Mouse (Mus musculus) olfactory bulb, adult 2 months (tissue): ENCODE results near the gene Actl6a. TPM values are rescaled to one million over a fixed set of nuclear protein-coding genes. Genes with fewer than 3 reads are reported as not detected.
"Not testable (repeated sequence)": the region's sequence is repeated elsewhere in the genome, so short reads cannot be mapped to it uniquely, and the experiment has no call there.

Experiments used
- H3K27ac ChIP-seq: fragments of 200-500 bp; 2 replicates; pipeline ENCODE4 v1.5.1; 2012; ENCODE audit warnings: low read depth, low read length; ENCODE audit not compliant: insufficient read depth
- H3K4me1 ChIP-seq: fragments of 200-500 bp; 2 replicates; pipeline ENCODE4 v1.6.1; 2012; ENCODE audit warnings: low read length; ENCODE audit not compliant: control insufficient read depth, insufficient read depth
- H3K4me3 ChIP-seq: fragments of 200-500 bp; 2 replicates; pipeline ENCODE4 v1.5.1; 2012; ENCODE audit warnings: mild to moderate bottlenecking, low read depth, low read length, moderate library complexity; ENCODE audit not compliant: insufficient read depth
- CTCF ChIP-seq: fragments of 200-500 bp; IDR thresholded peaks from 2 replicates; pipeline ENCODE4 v1.5.1; 2012; ENCODE audit warnings: low read depth, mild to moderate bottlenecking, low read length, moderate library complexity; ENCODE audit not compliant: insufficient read depth
- POLR2A ChIP-seq: fragments of 200-500 bp; IDR thresholded peaks from 2 replicates; pipeline ENCODE4 v1.6.1; 2012; ENCODE audit warnings: mild to moderate bottlenecking, low read depth, low read length, moderate library complexity; ENCODE audit not compliant: insufficient read depth
- WGBS: fragments of 180-500 bp; shearing (Covaris S2); methylation state at CpG from one replicate; pipeline ENCODE4 v1.1.7; 2018; 5-methylcytosine and 5-hydroxymethylcytosine counted together
- polyA plus RNA-seq: library from polyadenylated mRNA; stranded (reverse); fragments of >200 nt; gene quantifications from 2 replicates; pipeline ENCODE4 v1.2.4, GENCODE M21; 2012; ENCODE audit warnings: low replicate concordance; ENCODE audit not compliant: missing spikeins, insufficient read depth, insufficient read length

Gene Actl6a
- polyA plus RNA-seq: not detected in 2 replicates

DNA sequence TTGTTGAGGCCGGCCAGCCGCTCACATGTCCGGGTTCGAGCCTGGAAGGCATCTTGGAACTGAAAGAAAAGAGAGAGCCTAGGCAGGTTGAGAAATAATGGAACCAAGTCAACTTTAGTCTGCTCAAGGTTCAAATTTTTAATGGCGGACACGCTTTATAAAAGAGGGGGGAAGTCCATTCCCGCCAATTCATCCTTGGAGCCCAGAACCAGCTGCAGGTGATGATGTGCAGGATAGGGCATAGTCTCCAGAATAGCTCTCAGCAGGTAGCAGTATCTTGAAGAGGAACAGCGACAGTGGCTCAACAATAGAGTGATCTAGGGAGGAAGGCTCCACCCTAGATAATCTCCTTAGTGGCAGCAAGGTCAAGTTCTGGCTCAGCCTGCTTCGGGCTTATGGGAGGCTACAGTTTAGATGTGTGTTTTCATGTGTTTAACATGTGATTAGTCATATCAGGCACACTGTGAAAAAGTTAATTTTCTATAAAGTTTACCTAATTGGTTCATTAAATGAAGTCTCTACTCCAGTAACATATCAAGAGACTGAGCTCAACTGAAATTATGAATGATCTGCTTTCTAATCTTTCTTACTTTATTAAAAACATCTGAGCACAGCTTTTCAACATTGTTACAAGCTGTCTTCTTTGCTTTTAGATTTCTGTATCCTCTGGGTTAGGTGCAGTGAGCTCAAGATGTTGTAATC lies at the start of gene Actl6a:
Actl6a (plus strand) TSS at position 652 of the 702 bp plus-strand sequence.
- H3K4me1 ChIP-seq, H3K27ac ChIP-seq, H3K4me3 ChIP-seq: not testable (repeated sequence)
- 83% methylated on average over 9 of the region's 9 CpGs for WGBS

DNA sequence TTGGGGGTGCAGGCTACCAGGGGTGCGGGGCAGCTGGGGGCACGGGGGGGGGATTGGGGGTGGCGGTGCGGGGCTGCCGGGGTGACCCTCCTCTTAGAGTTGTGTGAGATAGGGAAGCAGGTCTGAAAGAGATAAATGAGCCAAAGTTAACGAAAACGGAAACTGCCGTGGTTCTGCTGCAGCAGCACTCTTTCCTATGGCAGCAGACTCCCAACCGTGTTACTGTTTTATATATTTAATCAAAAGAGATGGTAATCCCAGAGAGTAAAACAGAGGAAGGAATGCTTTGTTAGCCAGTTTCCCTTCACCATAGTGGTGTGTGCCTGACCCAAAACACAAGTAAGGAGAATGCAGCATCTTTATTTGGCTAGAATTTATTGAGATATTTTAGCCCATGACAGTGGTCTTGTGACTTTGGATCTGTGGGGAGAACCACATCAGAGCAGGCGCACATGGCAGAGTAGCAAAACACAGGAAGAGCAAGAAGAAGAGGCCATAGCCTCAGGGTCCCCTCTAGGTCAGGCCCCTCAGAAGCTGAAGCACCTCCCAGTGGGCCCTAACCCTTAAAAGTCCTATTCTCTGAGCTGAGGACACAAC lies 49.6 kb upstream of the Actl6a start:
- 68% methylated on average over 10 of the region's 10 CpGs for WGBS
- TF ChIP-seq CTCF: no peak

GRCm38 (mm10) chr3:32658401-32658800 lies 47.7 kb upstream of the Actl6a start:
- Histone ChIP-seq H3K4me3 (no peak overlapping the region), H3K4me1 (peaks cover 11% of the 10 kb centered on the region), H3K27ac (peak overlapping the region; percentile 11; the same call in 1 of the 2 replicates)
- WGBS: 74% methylated on average over 7 of the region's 7 CpGs
- no peak for TF ChIP-seq CTCF
- TF ChIP-seq POLR2A: no peak

More for the DNA sequence above, 49.6 kb upstream of the Actl6a start:
- H3K4me1 ChIP-seq: peaks cover 11% of the 10 kb centered on the region
- no peak overlapping the region for H3K27ac ChIP-seq
- no peak overlapping the region for H3K4me3 ChIP-seq

DNA sequence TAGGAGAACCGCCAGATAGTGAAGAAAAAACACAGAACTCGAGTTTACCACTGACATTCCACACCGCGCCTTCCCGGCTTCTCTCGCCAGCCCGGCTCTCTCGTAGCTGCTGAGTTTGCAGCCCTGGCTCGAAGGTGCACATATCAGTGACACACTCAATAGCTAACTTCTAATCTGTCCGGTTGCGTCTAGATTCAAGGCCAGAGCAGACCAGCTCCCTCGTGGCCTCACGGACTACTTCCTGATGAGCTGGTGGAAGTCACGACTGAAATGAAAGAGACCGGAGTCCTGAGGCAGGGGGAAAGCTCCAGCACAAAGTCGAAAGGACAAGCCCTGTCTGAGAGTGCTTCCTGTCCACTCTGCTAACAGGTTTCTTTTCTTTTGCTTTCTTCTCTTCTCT lies 47.3 kb upstream of the Actl6a start:
- Histone ChIP-seq H3K4me1 (peaks cover 11% of the 10 kb centered on the region), H3K4me3 (no peak overlapping the region), H3K27ac (no peak overlapping the region)
- TF ChIP-seq POLR2A (no peak), CTCF (no peak)
- 85% methylated on average over 16 of the region's 16 CpGs for WGBS

GRCm38 (mm10) chr3:32659506-32659905 lies 46.6 kb upstream of the Actl6a start:
- TF ChIP-seq CTCF (no peak), POLR2A (no peak)
- 64% methylated on average over 2 of the region's 2 CpGs for WGBS
- Histone ChIP-seq H3K27ac (peak overlapping the region; percentile 86), H3K4me1 (peaks cover 11% of the 10 kb centered on the region), H3K4me3 (no peak overlapping the region)

DNA sequence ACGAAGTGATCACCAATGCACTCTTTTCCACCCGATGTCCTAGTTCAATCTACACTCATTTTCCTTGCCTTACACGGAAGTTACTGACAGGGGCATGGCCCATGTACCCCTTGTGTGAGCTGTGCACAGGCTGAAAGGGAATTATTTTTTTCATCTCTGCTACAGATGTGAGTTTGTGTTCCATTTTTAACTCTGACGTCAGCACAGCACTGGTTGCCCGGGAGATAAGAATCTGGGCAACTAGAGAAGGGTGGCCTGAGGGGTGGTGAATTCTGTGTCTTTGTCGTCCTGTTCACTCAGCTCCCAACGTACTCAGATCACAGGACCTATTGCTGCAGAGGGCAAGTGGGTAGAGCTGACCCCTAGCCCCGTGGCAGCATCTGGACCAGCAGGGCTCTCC lies 45.8 kb upstream of the Actl6a start:
- Histone ChIP-seq H3K4me1 (peaks cover 11% of the 10 kb centered on the region), H3K4me3 (no peak overlapping the region), H3K27ac (peak overlapping the region; percentile 86)
- no peak for TF ChIP-seq POLR2A
- TF ChIP-seq CTCF: no peak
- WGBS: 34% methylated on average over 8 of the region's 8 CpGs

- no peak overlapping the region for H3K4me3 ChIP-seq
- 56% methylated on average over 8 of the region's 8 CpGs for WGBS
- peak overlapping the region; percentile 86 for H3K27ac ChIP-seq
- H3K4me1 ChIP-seq: peaks cover 11% of the 10 kb centered on the region
- TF ChIP-seq POLR2A: no peak
These were observed 45.1 kb upstream of the Actl6a start for GRCm38 (mm10) chr3:32660831-32661555.

- Histone ChIP-seq H3K27ac (no peak overlapping the region), H3K4me1 (peaks cover 11% of the 10 kb centered on the region), H3K4me3 (no peak overlapping the region)
- no peak for TF ChIP-seq POLR2A
- no peak for TF ChIP-seq CTCF
- WGBS: 96% methylated on average over 3 of the region's 3 CpGs
These were observed 44.6 kb upstream of the Actl6a start for GRCm38 (mm10) chr3:32661556-32661930.

DNA sequence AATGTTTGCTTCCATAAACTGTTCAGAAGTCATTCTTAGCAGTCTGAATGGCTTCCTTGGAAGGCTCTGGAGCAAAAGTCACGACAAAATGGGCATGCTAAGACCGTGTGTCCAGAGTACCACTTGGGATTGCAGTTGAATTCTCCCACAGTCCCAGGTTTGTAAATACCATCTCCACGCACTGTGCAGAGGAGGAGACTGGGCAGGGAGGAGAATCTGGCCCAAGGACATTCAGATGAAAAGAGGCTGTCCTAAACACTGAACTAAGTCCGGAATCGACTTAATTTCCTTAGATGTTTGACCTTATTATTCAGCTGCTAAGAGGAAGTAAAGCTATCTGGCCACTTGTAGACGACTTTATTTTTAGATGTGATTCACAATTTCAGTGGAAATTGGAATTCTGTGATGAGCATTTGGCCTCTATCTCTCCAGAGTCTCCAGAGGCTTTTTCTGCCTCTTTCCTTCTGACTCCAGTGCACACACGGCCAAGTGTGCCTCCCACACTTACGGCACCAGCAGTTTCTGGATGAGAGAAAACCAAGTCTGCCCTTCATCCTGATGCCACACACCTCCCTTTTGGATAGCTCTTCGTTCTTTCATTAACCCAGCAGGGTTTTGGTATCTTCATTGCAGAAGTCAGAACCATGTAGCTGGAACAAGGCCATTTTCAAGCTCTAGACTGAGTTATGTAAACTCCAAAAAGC lies 37.7 kb upstream of the Actl6a start:
- 63% methylated on average over 9 of the region's 9 CpGs for WGBS
- TF ChIP-seq CTCF (no peak), POLR2A (no peak)
- no peak overlapping the region for H3K27ac ChIP-seq

More for the DNA sequence above, 37.7 kb upstream of the Actl6a start:
- Histone ChIP-seq H3K4me1 (no peaks in the 10 kb centered on the region), H3K4me3 (no peak overlapping the region)
